Comparison of ENCODE assay signal across 16 mouse cellular contexts in genomic region chr16:24839018-24839417, GRCm38 (mm10).
"Had no signal": no experiment of that assay in that cellular context is flagged by ENCODE, and none has a peak within 500 bp of the region (broad histone marks: within the 10 kb centered on the region; RNA-seq: fewer than 3 reads in every experiment).

No protein-coding gene starts in this region.

- H3K9me3 ChIP-seq: limb, embryonic 12.5 days; liver, embryonic 13.5 days; stomach, embryonic 15.5 days had no signal

- H3K36me3 ChIP-seq: limb, embryonic 12.5 days; liver, embryonic 13.5 days; stomach, embryonic 15.5 days had no signal

- H3K9ac ChIP-seq: limb, embryonic 12.5 days; liver, embryonic 13.5 days; stomach, embryonic 15.5 days had no signal

- DNase-seq: kidney, adult 2 months; kidney, postnatal 25 days; layer of hippocampus, adult 9-11 months; layer of hippocampus, postnatal 36 days; liver, embryonic 13.5 days; lung, adult 2 months; lung, postnatal 14 days; lung, postnatal 4 days; midbrain, embryonic 14.5 days; thymus, postnatal 25 days had no signal

- H3K4me1 ChIP-seq: limb, embryonic 12.5 days; liver, embryonic 13.5 days; stomach, embryonic 15.5 days had no signal

- H3K27me3 ChIP-seq: limb, embryonic 12.5 days; liver, embryonic 13.5 days; stomach, embryonic 15.5 days had no signal

- H3K4me2 ChIP-seq: limb, embryonic 12.5 days; liver, embryonic 13.5 days; midbrain, embryonic 11.5 days; stomach, embryonic 15.5 days had no signal

- H3K4me3 ChIP-seq: layer of hippocampus, adult 2 months; left cerebral cortex, adult 2 months; limb, embryonic 12.5 days; liver, embryonic 13.5 days; stomach, embryonic 15.5 days had no signal

- H3K27ac ChIP-seq: kidney, postnatal 0 days; layer of hippocampus, adult 2 months; left cerebral cortex, adult 2 months; limb, embryonic 12.5 days; liver, embryonic 13.5 days; stomach, embryonic 15.5 days had no signal
